Mouse (Mus musculus): ENCODE data around the gene Cmpk2. TPM values are rescaled to one million over a fixed set of nuclear protein-coding genes. Genes with fewer than 3 reads are reported as not detected.

The Cmpk2 gene
- 10.0 and 12.1 TPM in 2 replicates for polyA plus RNA-seq (2012; rRNA removed; ENCODE audit: low replicate concordance)

DNA sequence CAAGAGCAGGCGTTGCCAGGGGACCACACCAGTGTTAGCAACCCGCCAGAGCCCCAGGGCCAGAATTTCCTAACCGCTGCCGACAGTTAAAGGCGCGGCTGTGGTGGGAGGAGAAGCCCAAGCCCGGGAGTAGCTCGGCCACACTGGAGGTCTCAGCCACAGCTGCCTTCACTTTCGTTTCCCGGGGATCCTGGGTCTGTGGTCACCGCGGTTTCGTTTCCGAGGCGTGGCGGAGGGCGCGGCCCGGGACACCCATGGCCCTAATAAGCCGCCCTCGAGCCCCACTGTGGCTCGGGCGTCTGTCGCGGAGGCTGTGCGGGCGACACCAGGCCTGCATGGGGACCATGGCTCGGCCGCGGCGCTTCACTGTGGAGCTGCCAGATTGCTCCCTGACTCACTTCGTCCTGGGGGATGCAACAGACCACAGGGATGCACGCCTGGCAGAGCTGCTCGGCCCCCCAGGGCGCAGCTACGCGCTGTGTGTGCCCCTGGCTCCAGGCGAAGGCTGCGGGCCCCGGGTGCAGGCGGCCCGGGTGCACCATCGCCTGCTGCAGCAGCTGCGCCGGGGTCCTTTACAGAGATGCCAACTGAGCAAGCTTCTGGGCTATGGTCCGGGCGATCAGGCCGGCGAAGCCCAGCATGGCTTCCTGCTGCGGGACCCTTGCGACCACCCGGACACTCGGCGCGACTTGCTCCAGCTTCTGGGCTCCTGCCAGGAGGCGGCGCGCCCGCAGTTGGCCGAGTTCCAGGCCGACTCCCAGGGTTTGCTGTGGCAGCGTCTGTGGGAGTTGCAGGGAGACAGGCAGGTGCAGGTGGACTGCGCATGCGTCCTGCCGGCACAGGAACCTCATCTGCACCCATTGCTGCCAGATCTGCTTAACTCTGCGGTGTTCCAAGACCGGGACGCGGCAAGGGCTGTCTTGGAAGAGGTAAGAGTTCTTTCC lies at the start of gene Cmpk2:
TSS of gene Cmpk2 (plus strand) at position 107 of the 944 bp plus-strand sequence.

DNA sequence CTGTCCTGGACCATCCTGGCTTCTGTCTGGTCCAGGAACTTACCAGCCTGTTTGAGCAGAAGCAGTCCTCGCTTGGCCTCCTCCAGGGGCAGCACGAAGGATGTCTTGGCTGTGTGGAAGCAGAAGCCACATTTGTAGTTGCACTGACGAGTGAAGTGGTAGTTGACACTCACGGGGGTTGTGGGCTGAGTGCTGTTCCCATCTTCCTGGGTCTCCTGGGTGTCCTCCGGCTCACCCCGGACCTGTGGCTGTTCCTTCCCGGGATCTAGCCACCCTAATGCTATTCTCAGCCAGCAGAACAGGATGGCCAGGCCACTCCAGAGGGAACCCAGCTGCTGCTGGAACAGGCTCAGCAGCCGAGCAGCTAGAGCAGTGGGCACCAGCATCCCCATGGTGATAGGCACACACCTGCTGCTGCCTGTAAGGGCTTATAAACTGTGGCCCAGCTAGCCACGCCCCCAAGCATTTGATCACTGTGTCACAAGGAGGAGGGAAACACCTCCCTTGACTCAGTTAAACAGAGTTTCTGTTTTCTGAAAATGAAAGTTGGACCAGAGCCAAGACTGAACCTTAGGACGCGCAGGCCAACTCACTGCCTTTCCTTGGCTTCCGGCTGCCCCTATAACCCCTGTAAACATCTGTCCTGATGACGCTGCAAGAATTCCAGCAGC lies 12.8 kb upstream of the Cmpk2 start, which contains the start of gene Rsad2:
TSS of gene Rsad2 (minus strand) at position 425 of the 671 bp plus-strand sequence.

Other genes with a start within 250 kb of the Cmpk2 start
- gene Rnf144a, start 54.0 kb upstream of the Cmpk2 start, polyA plus RNA-seq (2012; rRNA removed; ENCODE audit: low replicate concordance): 23.6 and 30.5 TPM in 2 replicates
- 4.0 and 4.4 TPM in 2 replicates for gene Rsad2, start 12.8 kb upstream of the Cmpk2 start, polyA plus RNA-seq (2012; rRNA removed; ENCODE audit: low replicate concordance)